Mouse (Mus musculus) left cerebral cortex, adult 11 months (tissue): ENCODE measurements at regions not wholly inside any gene's neighbourhood (a gene's known extent, or its start where the extent isn't known, plus 50 kb on each side); places are given as distances from the start of the nearest gene placed in this dataset.

Experiments used
- DNase-seq: peaks from one replicate; pipeline ENCODE4 v3.0.0; 2022; ENCODE audit warnings: low spot score

GRCm38 (mm10) chr6:60217840-60218239, 611.8 kb downstream of the Snca start:
- DNase-seq: no peak

DNA sequence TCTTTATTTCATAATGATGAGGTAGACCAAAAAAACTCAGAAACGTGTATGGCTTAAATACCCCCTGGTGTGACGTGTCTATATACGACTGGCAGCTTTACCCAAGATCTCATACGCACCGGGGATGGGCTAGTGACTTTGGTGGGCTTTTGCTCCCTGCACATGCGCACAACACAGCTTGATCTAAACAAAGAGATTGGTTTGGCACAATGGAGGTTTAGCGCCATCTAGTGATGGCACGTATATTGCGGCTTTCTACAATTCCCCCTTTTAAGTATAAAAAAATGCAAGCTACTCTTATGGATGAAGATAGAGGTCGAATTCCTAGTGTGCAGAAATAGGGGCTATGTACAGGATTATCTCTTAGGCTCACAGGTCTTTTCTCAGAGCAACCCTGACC, 628.1 kb downstream of the Snca start:
- peak; percentile 6 for DNase-seq
